Mouse (Mus musculus): ENCODE measurements around the gene Ppp1r18. TPM values are rescaled to one million over a fixed set of nuclear protein-coding genes. Genes with fewer than 3 reads are reported as not detected.
"Not testable (repeated sequence)": the region's sequence is repeated elsewhere in the genome, so short reads cannot be mapped to it uniquely, and the experiment has no call there.

Gene Ppp1r18
- polyA plus RNA-seq, 1 experiment from 2014 or later, result 19.3 TPM

GRCm38 (mm10) chr17:35838570-35838969 lies 26.8 kb upstream of the Ppp1r18 start:
- Histone ChIP-seq H3K36me3 (peaks cover 28% of the 10 kb centered on the region), H3K4me1 (peaks cover 46% of the 10 kb centered on the region), H3K9ac (replicated peaks) (peak overlapping the region; percentile 36), H3K4me3 (replicated peaks) (peak overlapping the region; percentile 70), H3K4me2 (peak overlapping the region; percentile 71), H3K9me3 (replicated peaks) (no peaks in the 10 kb centered on the region), H3K27me3 (replicated peaks) (no peaks in the 10 kb centered on the region), H3K27ac (replicated peaks) (peak overlapping the region; percentile 96)
- ATAC-seq (ENCODE audit: low FRiP score), result no peak
- 1% methylated on average over 5 of the region's 5 CpGs for WGBS

- Histone ChIP-seq H3K4me2 (peak overlapping the region; percentile 71), H3K36me3 (peaks cover 24% of the 10 kb centered on the region), H3K9ac (replicated peaks) (peak overlapping the region; percentile 36), H3K4me3 (replicated peaks) (peak overlapping the region; percentile 70), H3K4me1 (peaks cover 42% of the 10 kb centered on the region), H3K27ac (replicated peaks) (peak overlapping the region; percentile 96)
- WGBS, result 57% methylated on average over 3 of the region's 3 CpGs
- H3K27me3 ChIP-seq (replicated peaks); ATAC-seq (ENCODE audit: low FRiP score); H3K9me3 ChIP-seq (replicated peaks): not testable (repeated sequence)
These were observed 26.4 kb upstream of the Ppp1r18 start for GRCm38 (mm10) chr17:35839002-35839401.

GRCm38 (mm10) chr17:35840561-35840960 lies 24.8 kb upstream of the Ppp1r18 start:
- Histone ChIP-seq H3K9me3 (replicated peaks) (no peaks in the 10 kb centered on the region), H3K27me3 (replicated peaks) (no peaks in the 10 kb centered on the region), H3K4me1 (peaks cover 26% of the 10 kb centered on the region), H3K36me3 (peaks cover 15% of the 10 kb centered on the region), H3K9ac (replicated peaks) (no peak overlapping the region; the same call in 1 of the 2 replicates), H3K27ac (replicated peaks) (peak overlapping the region; percentile 85), H3K4me3 (replicated peaks) (peak overlapping the region; percentile 68), H3K4me2 (peak overlapping the region; percentile 52)
- ATAC-seq (ENCODE audit: low FRiP score), result no peak
- WGBS, result 55% methylated on average over 14 of the region's 14 CpGs

- Histone ChIP-seq H3K27ac (replicated peaks) (peak within 1 kb of the TSS; percentile 85), H3K36me3 (peaks cover 15% of the 10 kb centered on the region), H3K27me3 (replicated peaks) (no peaks in the 10 kb centered on the region), H3K4me3 (replicated peaks) (peak within 1 kb of the TSS; percentile 68), H3K4me1 (peaks cover 19% of the 10 kb centered on the region), H3K4me2 (peak within 1 kb of the TSS; percentile 71), H3K9ac (replicated peaks) (peak within 1 kb of the TSS; percentile 66), H3K9me3 (replicated peaks) (no peaks in the 10 kb centered on the region)
- under 1% methylated on average over 59 of the region's 59 CpGs for WGBS
- peak; percentile 92 for ATAC-seq (ENCODE audit: low FRiP score)
These were observed 24.1 kb upstream of the Ppp1r18 start, which contains the start of gene Mdc1 for GRCm38 (mm10) chr17:35841076-35841950. Gene Mdc1 (plus strand): TSS chr17:35841515.

GRCm38 (mm10) chr17:35842006-35842405 lies 23.4 kb upstream of the Ppp1r18 start:
- Histone ChIP-seq H3K4me3 (replicated peaks) (peak overlapping the region; percentile 68), H3K27ac (replicated peaks) (peak overlapping the region; percentile 84), H3K9ac (replicated peaks) (peak overlapping the region; percentile 66), H3K36me3 (peaks cover 15% of the 10 kb centered on the region), H3K9me3 (replicated peaks) (no peaks in the 10 kb centered on the region), H3K4me1 (peaks cover 18% of the 10 kb centered on the region), H3K4me2 (peak overlapping the region; percentile 71), H3K27me3 (replicated peaks) (no peaks in the 10 kb centered on the region)
- WGBS, result 15% methylated on average over 11 of the region's 11 CpGs
- no peak for ATAC-seq (ENCODE audit: low FRiP score)

GRCm38 (mm10) chr17:35843514-35843913 lies 21.9 kb upstream of the Ppp1r18 start:
- 94% methylated on average over 3 of the region's 3 CpGs for WGBS
- no peaks in the 10 kb centered on the region for H3K27me3 ChIP-seq (replicated peaks)
- ATAC-seq (ENCODE audit: low FRiP score), result no peak
- H3K4me3 ChIP-seq (replicated peaks), result no peak overlapping the region
- no peak overlapping the region for H3K27ac ChIP-seq (replicated peaks)
- no peaks in the 10 kb centered on the region for H3K9me3 ChIP-seq (replicated peaks)
- peaks cover 30% of the 10 kb centered on the region for H3K36me3 ChIP-seq
- no peak overlapping the region for H3K4me2 ChIP-seq
- no peak overlapping the region for H3K9ac ChIP-seq (replicated peaks)
- H3K4me1 ChIP-seq, result peaks cover 18% of the 10 kb centered on the region

GRCm38 (mm10) chr17:35848112-35848511 lies 17.3 kb upstream of the Ppp1r18 start:
- no peak for ATAC-seq (ENCODE audit: low FRiP score)

GRCm38 (mm10) chr17:35850974-35851373 lies 14.4 kb upstream of the Ppp1r18 start:
- no peak overlapping the region for H3K4me3 ChIP-seq (replicated peaks)
- no peak for ATAC-seq (ENCODE audit: low FRiP score)
- 95% methylated on average over 3 of the region's 3 CpGs for WGBS
- H3K4me1 ChIP-seq, result no peaks in the 10 kb centered on the region
- no peak overlapping the region for H3K4me2 ChIP-seq
- H3K36me3 ChIP-seq, result peaks cover 74% of the 10 kb centered on the region
- H3K27me3 ChIP-seq (replicated peaks), result no peaks in the 10 kb centered on the region
- no peaks in the 10 kb centered on the region for H3K9me3 ChIP-seq (replicated peaks)
- no peak overlapping the region for H3K9ac ChIP-seq (replicated peaks)
- no peak overlapping the region for H3K27ac ChIP-seq (replicated peaks)

More at GRCm38 (mm10) chr17:35848112-35848511, 17.3 kb upstream of the Ppp1r18 start:
- Histone ChIP-seq H3K36me3 (peaks cover 73% of the 10 kb centered on the region), H3K4me1 (no peaks in the 10 kb centered on the region), H3K9ac (replicated peaks) (no peak overlapping the region), H3K27me3 (replicated peaks) (no peaks in the 10 kb centered on the region), H3K27ac (replicated peaks) (no peak overlapping the region), H3K4me3 (replicated peaks) (no peak overlapping the region), H3K4me2 (no peak overlapping the region), H3K9me3 (replicated peaks) (no peaks in the 10 kb centered on the region)
- WGBS, result 55% methylated on average over 1 of the region's 1 CpGs

GRCm38 (mm10) chr17:35859371-35859770 lies 6.0 kb upstream of the Ppp1r18 start:
- Histone ChIP-seq H3K4me3 (replicated peaks) (no peak overlapping the region), H3K27ac (replicated peaks) (no peak overlapping the region), H3K36me3 (peaks cover 24% of the 10 kb centered on the region), H3K9ac (replicated peaks) (no peak overlapping the region), H3K4me1 (peaks cover 19% of the 10 kb centered on the region), H3K27me3 (replicated peaks) (no peaks in the 10 kb centered on the region), H3K9me3 (replicated peaks) (no peaks in the 10 kb centered on the region), H3K4me2 (no peak overlapping the region)
- ATAC-seq (ENCODE audit: low FRiP score), result no peak
- WGBS, result 89% methylated on average over 1 of the region's 1 CpGs

- H3K27me3 ChIP-seq (replicated peaks), result no peaks in the 10 kb centered on the region
- ATAC-seq (ENCODE audit: low FRiP score), result no peak
- H3K4me3 ChIP-seq (replicated peaks), result no peak overlapping the region
- peaks cover 24% of the 10 kb centered on the region for H3K36me3 ChIP-seq
- no peaks in the 10 kb centered on the region for H3K9me3 ChIP-seq (replicated peaks)
- H3K4me1 ChIP-seq, result peaks cover 24% of the 10 kb centered on the region
- no peak overlapping the region for H3K9ac ChIP-seq (replicated peaks)
- no peak overlapping the region for H3K4me2 ChIP-seq
- WGBS, result 64% methylated on average over 2 of the region's 2 CpGs
- no peak overlapping the region for H3K27ac ChIP-seq (replicated peaks)
These were observed 5.6 kb upstream of the Ppp1r18 start for GRCm38 (mm10) chr17:35859835-35860234.

- Histone ChIP-seq H3K4me3 (replicated peaks) (peak overlapping the region; percentile 73), H3K9me3 (replicated peaks) (no peaks in the 10 kb centered on the region), H3K4me1 (peaks cover 30% of the 10 kb centered on the region), H3K27me3 (replicated peaks) (no peaks in the 10 kb centered on the region), H3K4me2 (peak overlapping the region; percentile 57), H3K27ac (replicated peaks) (peak overlapping the region; percentile 97), H3K36me3 (peaks cover 24% of the 10 kb centered on the region), H3K9ac (replicated peaks) (peak overlapping the region; percentile 82)
- ATAC-seq (ENCODE audit: low FRiP score), result no peak
- WGBS, result 4% methylated on average over 12 of the region's 12 CpGs
These were observed 4.6 kb upstream of the Ppp1r18 start for GRCm38 (mm10) chr17:35860831-35861197.

Measured in neural tube, embryonic 15.5 days (tissue).